8 mouse cellular contexts compared by ENCODE assay signal in genomic region chr17:56169830-56170229, GRCm38 (mm10). TPM values are rescaled to one million over a fixed set of nuclear protein-coding genes. Genes with fewer than 3 reads are reported as not detected.
DNase-seq lines count a peak whose midpoint lies in the region.

No protein-coding gene starts in this region.

- intact Hi-C loops in gastrocnemius, postnatal 14 days (cut with DNase I; ENCODE audit: low total_unique reads): no loop called here
- intact Hi-C loops in heart, postnatal 10 days (cut with DNase I): no loop called here

- peak; percentile 41 for DNase-seq in gastrocnemius, postnatal 14 days
- no peak for DNase-seq in gastrocnemius, adult 8-10 months (ENCODE audit: low spot score in 2 of 2)
- DNase-seq in adrenal gland, postnatal 36 days: peak; percentile 35 to 61
- peak; percentile 47 for DNase-seq in heart, postnatal 10 days
- peak; percentile 27 to 76 for DNase-seq in kidney, postnatal 25 days
- no peak for DNase-seq in ovary, adult 18-20 months (ENCODE audit: low spot score)
- DNase-seq in gastrocnemius, postnatal 25 days: no peak
- DNase-seq in spleen, postnatal 14 days (ENCODE audit: low spot score in 2 of 2): no peak

RNA-seq across cellular contexts. Expression of gene Tnfaip8l1, which starts 7.6 kb away (rescaled TPM):
- 1 to 10 TPM; 3.5 TPM for total RNA-seq in gastrocnemius, postnatal 14 days (2021)
- total RNA-seq in gastrocnemius, adult 8-10 months (2022): under 1 TPM; 0.12 to 0.54 (median 0.25) TPM
- 1 to 10 TPM; 3.9 to 4.0 TPM for total RNA-seq in adrenal gland, postnatal 36 days (2021)
- total RNA-seq in heart, postnatal 10 days (2021): 1 to 10 TPM; 5.8 to 8.4 TPM
- under 1 TPM; 0.64 to 0.78 TPM for total RNA-seq in gastrocnemius, postnatal 25 days (2021)

RNA-seq across cellular contexts. Expression of gene Mydgf, which starts 13.9 kb away (rescaled TPM):
- 10 to 100 TPM; 23.4 to 26.4 TPM for total RNA-seq in gastrocnemius, postnatal 14 days (2021)
- total RNA-seq in gastrocnemius, adult 8-10 months (2022): 10 to 100 TPM; 14.9 to 16.8 (median 15.3) TPM
- 10 to 100 TPM; 60.0 to 61.1 TPM for total RNA-seq in adrenal gland, postnatal 36 days (2021)
- 10 to 100 TPM; 36.6 to 40.3 TPM for total RNA-seq in heart, postnatal 10 days (2021)
- 10 to 100 TPM; 20.3 to 21.7 TPM for total RNA-seq in gastrocnemius, postnatal 25 days (2021)

RNA-seq across cellular contexts. Expression of gene Sema6b, which starts 29.7 kb away (rescaled TPM):
- 10 to 100 TPM in 1 of 2 experiments, 1 to 10 TPM in 1; 9.8 to 12.1 TPM for total RNA-seq in gastrocnemius, postnatal 14 days (2021)
- total RNA-seq in gastrocnemius, adult 8-10 months (2022): 1 to 10 TPM; 1.4 to 2.7 (median 1.9) TPM
- total RNA-seq in adrenal gland, postnatal 36 days (2021): 10 to 100 TPM in 1 of 2 experiments, 1 to 10 TPM in 1; 6.4 to 10.0 TPM
- total RNA-seq in heart, postnatal 10 days (2021): 10 to 100 TPM; 11.3 to 13.7 TPM
- total RNA-seq in gastrocnemius, postnatal 25 days (2021): 1 to 10 TPM; 1.9 to 4.2 TPM

RNA-seq across cellular contexts. Expression of gene Lrg1, which starts 48.0 kb away (rescaled TPM):
- 1 to 10 TPM; 2.9 to 5.6 TPM for total RNA-seq in gastrocnemius, postnatal 14 days (2021)
- total RNA-seq in gastrocnemius, adult 8-10 months (2022): 10 to 100 TPM; 10.7 to 24.5 (median 13.9) TPM
- total RNA-seq in adrenal gland, postnatal 36 days (2021): 10 to 100 TPM; 15.5 to 31.3 TPM
- 10 to 100 TPM; 12.6 to 25.2 TPM for total RNA-seq in heart, postnatal 10 days (2021)
- total RNA-seq in gastrocnemius, postnatal 25 days (2021): 10 to 100 TPM; 13.4 to 24.9 TPM

RNA-seq across cellular contexts. Expression of gene Dpp9, which starts 48.9 kb away (rescaled TPM):
- total RNA-seq in gastrocnemius, postnatal 14 days (2021): 10 to 100 TPM; 20.8 to 22.0 TPM
- 10 to 100 TPM; 37.9 to 45.7 (median 43.0) TPM for total RNA-seq in gastrocnemius, adult 8-10 months (2022)
- 10 to 100 TPM; 35.5 to 41.0 TPM for total RNA-seq in adrenal gland, postnatal 36 days (2021)
- total RNA-seq in heart, postnatal 10 days (2021): 10 to 100 TPM; 29.1 to 33.3 TPM
- total RNA-seq in gastrocnemius, postnatal 25 days (2021): 10 to 100 TPM; 27.1 to 31.8 TPM

Comparison
In these comparisons a context has a peak if more than half of its experiments do, and no peak if none do; other contexts are left out.
1. DNase-seq: peak in gastrocnemius, postnatal 14 days (single experiment), adrenal gland, postnatal 36 days (2 of 2), heart, postnatal 10 days (2 of 2) and kidney, postnatal 25 days (2 of 2); none in gastrocnemius, adult 8-10 months (0 of 2), ovary, adult 18-20 months (single experiment), gastrocnemius, postnatal 25 days (single experiment) and spleen, postnatal 14 days (0 of 2).